Mouse (Mus musculus) limb, embryonic 10.5 days (tissue): ENCODE data around the gene Slc27a1. TPM values are rescaled to one million over a fixed set of nuclear protein-coding genes. Genes with fewer than 3 reads are reported as not detected.

Experiments
- DNase-seq: peaks from one replicate; pipeline ENCODE4 v3.0.0-alpha.2; 2017; ENCODE audit warnings: low spot score
- H3K27ac ChIP-seq: fragments of 300-500 bp; sonication (generic); 2 replicates; pipeline ENCODE4 v1.5.1; 2016; ENCODE audit warnings: mild to moderate bottlenecking
- H3K27me3 ChIP-seq: fragments of 300-500 bp; sonication (generic); 2 replicates; pipeline ENCODE4 v1.6.1; 2016; ENCODE audit warnings: low read depth, mild to moderate bottlenecking; ENCODE audit not compliant: poor library complexity, severe bottlenecking
- H3K36me3 ChIP-seq: fragments of 300-500 bp; sonication (generic); 2 replicates; pipeline ENCODE4 v1.6.1; 2016; ENCODE audit warnings: mild to moderate bottlenecking, moderate library complexity
- H3K4me1 ChIP-seq: fragments of 300-500 bp; sonication (generic); 2 replicates; pipeline ENCODE4 v1.6.1; 2016
- H3K4me3 ChIP-seq: fragments of 300-500 bp; sonication (generic); 2 replicates; pipeline ENCODE4 v1.5.1; 2016; ENCODE audit warnings: mild to moderate bottlenecking, moderate library complexity
- H3K9me3 ChIP-seq: fragments of 300-500 bp; sonication (generic); replicated peaks from 2 replicates; pipeline ENCODE4 v1.6.1; 2016; ENCODE audit warnings: mild to moderate bottlenecking
- WGBS: fragments of 180-500 bp; shearing (Covaris S2); methylation state at CpG from one replicate; pipeline ENCODE4 v1.1.7; 2016; 5-methylcytosine and 5-hydroxymethylcytosine counted together
- polyA plus RNA-seq: library from polyadenylated mRNA; unstranded; fragments of >200 nt; fragmentation: Nextera tagmentation; extraction: Ambion mirVana; gene quantifications from 2 replicates; pipeline ENCODE4 v1.2.1, GENCODE M21; 2016

The Slc27a1 gene
- polyA plus RNA-seq, 1 experiment from 2014 or later, result 28.8 TPM

DNA sequence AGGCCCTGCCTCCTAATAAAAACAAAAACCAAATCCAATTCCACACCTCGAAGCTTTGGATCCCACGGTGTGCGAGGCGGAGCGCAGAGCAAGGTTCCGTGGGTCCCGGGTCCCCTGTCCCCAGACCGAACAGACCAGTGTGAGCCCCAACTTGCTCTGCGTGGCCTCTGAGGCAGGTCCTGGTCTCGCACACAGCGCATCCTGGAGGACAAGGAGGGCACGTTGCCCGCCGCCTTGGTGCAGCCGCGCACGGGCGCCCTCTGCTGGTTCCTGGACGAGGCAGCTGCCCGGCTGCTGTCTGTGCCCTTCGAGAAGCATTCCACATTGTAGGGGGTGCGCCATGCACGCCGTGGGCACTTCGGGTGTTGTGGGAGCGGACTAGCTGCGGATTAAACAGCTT, 27.2 kb downstream of the Slc27a1 start:
- peaks cover 25% of the 10 kb centered on the region for H3K27me3 ChIP-seq
- WGBS, result 11% methylated on average over 27 of the region's 27 CpGs
- 0 out of 2 replicates have a peak overlapping the region, but pooled peaks have one; percentile 2 for H3K4me3 ChIP-seq
- DNase-seq, result peak; percentile 93
- no peaks in the 10 kb centered on the region for H3K9me3 ChIP-seq
- peaks cover 40% of the 10 kb centered on the region for H3K4me1 ChIP-seq
- H3K36me3 ChIP-seq, result peaks cover 19% of the 10 kb centered on the region
- no peak overlapping the region for H3K27ac ChIP-seq

DNA sequence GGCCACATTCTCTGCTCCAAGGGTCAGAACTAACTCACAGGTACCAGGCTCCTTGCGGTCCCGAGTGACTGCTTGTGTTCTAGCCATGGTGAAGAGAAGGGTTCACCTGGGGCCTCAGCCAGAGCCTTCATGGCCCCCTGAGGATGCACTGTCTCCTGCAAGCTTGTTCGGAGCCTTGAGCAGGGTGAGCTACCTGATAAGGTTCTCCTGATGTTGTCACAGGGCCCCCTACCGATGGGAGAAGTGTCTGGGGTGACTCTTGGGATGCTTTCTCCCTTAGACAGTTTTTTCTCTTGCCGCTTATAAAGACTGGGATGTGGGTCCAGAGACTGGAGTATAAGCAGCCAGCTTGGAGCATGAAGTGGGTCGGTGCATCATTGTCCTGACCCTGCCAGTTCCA, 27.7 kb downstream of the Slc27a1 start:
- Histone ChIP-seq H3K4me3 (0 out of 2 replicates have a peak overlapping the region, but pooled peaks have one; percentile 2), H3K4me1 (peaks cover 35% of the 10 kb centered on the region), H3K9me3 (no peaks in the 10 kb centered on the region), H3K27me3 (peaks cover 26% of the 10 kb centered on the region), H3K36me3 (peaks cover 19% of the 10 kb centered on the region), H3K27ac (no peak overlapping the region)
- WGBS, result 60% methylated on average over 6 of the region's 6 CpGs
- DNase-seq, result no peak

DNA sequence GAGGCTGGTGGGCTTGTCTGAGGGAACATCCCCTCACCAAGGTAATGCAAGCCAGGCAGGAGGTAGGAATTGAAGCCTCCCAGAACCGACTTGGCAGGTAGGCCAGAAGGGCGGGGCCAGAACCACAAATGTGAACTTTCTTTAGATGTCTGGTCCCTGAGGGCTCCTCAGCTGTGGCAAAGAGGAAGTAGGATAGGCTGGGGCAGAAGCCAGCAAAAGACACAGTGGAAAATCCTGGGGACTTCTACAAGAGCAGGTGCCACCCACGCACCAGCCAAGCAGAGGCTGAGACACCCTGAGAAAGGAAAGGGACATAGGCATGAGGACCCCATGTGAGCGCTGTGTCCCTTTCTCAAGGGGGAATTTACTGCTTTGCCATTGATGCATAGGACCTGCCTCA, 28.1 kb downstream of the Slc27a1 start:
- no peaks in the 10 kb centered on the region for H3K9me3 ChIP-seq
- no peak for DNase-seq
- H3K4me1 ChIP-seq, result peaks cover 32% of the 10 kb centered on the region
- no peak overlapping the region for H3K4me3 ChIP-seq
- 81% methylated on average over 4 of the region's 4 CpGs for WGBS
- H3K36me3 ChIP-seq, result peaks cover 19% of the 10 kb centered on the region
- H3K27me3 ChIP-seq, result peaks cover 30% of the 10 kb centered on the region
- H3K27ac ChIP-seq, result no peak overlapping the region

DNA sequence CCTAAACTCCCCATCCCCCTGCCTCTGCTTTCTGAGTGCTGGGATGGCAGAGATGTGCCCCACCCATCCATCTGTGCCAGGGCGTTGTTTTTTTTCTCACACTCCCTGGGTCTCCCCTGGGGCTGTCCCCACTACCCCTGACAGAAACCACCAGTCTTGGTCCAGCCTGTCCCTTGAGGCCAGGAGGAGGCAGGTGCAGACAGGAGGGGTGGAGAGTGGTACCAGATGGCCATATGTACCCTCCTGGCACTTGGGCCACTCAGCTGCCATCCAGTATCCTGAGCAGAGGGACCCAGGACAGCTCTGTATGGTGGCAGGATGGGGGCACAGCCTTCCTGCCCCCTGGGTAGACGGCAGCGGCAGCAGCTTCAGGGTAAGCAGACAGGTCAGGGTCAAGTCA, 28.8 kb downstream of the Slc27a1 start, which contains the start of gene Fam129c:
Gene Fam129c (plus strand): TSS at position 198 of the 400 bp plus-strand sequence.
- H3K4me1 ChIP-seq, result peaks cover 33% of the 10 kb centered on the region
- WGBS, result 93% methylated on average over 3 of the region's 3 CpGs
- H3K36me3 ChIP-seq, result peaks cover 19% of the 10 kb centered on the region
- no peaks in the 10 kb centered on the region for H3K9me3 ChIP-seq
- H3K4me3 ChIP-seq, result no peak within 1 kb of the TSS
- no peak within 1 kb of the TSS for H3K27ac ChIP-seq
- no peak for DNase-seq
- H3K27me3 ChIP-seq, result peaks cover 36% of the 10 kb centered on the region

DNA sequence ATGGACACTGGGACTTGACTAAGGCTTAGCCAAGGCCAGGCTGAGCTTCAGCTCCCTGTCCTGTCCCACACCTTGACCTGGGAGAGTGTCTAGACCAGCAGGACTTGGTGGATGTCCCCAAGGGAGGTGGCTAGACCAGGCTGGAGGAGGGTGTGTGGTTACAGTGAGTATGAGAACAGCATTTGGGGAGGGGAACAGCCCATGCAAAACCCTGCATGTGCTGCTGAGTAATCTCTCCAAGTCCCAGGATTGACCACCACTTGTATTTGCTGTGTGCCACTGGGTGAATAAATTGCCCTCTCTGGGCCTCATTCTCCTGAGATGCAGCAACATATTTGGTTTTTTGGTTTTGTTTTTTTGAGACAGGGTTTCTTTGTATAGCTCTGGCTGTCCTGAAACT, 29.7 kb downstream of the Slc27a1 start:
- H3K9me3 ChIP-seq, result no peaks in the 10 kb centered on the region
- no peak overlapping the region for H3K27ac ChIP-seq
- DNase-seq, result no peak
- H3K27me3 ChIP-seq, result peaks cover 46% of the 10 kb centered on the region
- H3K36me3 ChIP-seq, result peaks cover 19% of the 10 kb centered on the region
- peaks cover 33% of the 10 kb centered on the region for H3K4me1 ChIP-seq
- no peak overlapping the region for H3K4me3 ChIP-seq

DNA sequence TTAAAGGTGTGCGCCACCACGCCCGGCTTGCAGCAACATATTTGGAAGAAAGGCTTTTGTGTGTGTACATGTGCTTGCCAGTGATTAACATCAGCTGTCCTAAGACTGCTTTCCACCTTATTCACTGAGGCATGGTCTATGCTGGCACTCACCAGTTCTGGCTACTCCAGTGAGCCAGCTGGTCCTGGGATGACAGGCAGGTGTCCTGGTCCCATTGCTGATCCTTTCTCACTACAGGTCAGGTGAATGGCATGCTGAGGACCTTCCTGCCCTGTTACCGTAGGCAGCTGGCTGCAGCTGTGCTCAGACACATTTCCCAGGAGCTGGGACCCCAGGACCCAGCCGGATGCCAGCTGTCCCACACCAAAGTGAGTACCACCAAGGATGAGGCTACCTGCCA, 30.2 kb downstream of the Slc27a1 start:
- Histone ChIP-seq H3K4me1 (peaks cover 34% of the 10 kb centered on the region), H3K27me3 (peaks cover 50% of the 10 kb centered on the region), H3K4me3 (no peak overlapping the region), H3K27ac (no peak overlapping the region), H3K9me3 (no peaks in the 10 kb centered on the region), H3K36me3 (peaks cover 17% of the 10 kb centered on the region)
- DNase-seq, result no peak
- WGBS, result 92% methylated on average over 5 of the region's 5 CpGs

DNA sequence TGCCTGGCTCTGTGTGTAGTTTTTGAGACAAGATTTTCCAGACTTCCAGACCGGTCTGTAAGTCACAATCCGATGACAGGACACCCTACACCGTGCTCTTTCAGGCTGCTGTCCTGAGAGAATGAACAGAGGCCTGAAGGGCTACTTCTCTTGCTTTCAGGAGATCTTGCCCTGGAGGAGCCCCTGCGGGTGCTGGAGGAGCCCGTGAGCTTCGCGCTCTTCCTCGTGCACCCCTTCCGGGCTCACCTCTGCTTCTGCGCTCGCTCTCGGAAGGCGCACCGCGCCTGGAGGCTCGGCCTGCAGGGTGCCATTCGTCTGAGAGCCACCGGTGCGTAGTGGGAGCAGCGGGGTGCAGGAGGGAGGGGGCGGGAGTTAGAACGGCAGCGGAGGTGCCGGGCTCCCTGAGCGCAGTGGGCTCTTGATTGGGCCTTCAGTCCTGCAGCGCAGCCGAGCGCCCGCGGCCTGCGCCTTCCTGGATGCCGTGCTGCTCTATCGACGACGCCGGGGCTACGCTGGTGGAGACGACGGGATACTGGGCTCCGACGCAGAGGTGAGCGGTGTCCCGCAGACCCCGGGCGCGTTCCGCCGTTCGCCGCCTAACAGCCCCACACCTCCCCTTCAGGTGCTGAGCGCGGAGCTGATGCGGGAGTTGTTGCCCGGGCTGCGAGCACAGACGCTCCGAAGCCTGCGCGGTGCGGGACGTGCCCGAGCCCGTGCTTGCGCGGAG, 33.4 kb downstream of the Slc27a1 start:
- peak; percentile 62 for DNase-seq
- Histone ChIP-seq H3K9me3 (no peaks in the 10 kb centered on the region), H3K4me3 (peak overlapping the region; percentile 50), H3K36me3 (0 out of 2 replicates have a peak, but pooled peaks cover 3% of the 10 kb centered on the region), H3K4me1 (peaks cover 23% of the 10 kb centered on the region), H3K27ac (peak overlapping the region; percentile 73), H3K27me3 (peaks cover 64% of the 10 kb centered on the region)
- WGBS, result 4% methylated on average over 65 of the region's 65 CpGs

DNA sequence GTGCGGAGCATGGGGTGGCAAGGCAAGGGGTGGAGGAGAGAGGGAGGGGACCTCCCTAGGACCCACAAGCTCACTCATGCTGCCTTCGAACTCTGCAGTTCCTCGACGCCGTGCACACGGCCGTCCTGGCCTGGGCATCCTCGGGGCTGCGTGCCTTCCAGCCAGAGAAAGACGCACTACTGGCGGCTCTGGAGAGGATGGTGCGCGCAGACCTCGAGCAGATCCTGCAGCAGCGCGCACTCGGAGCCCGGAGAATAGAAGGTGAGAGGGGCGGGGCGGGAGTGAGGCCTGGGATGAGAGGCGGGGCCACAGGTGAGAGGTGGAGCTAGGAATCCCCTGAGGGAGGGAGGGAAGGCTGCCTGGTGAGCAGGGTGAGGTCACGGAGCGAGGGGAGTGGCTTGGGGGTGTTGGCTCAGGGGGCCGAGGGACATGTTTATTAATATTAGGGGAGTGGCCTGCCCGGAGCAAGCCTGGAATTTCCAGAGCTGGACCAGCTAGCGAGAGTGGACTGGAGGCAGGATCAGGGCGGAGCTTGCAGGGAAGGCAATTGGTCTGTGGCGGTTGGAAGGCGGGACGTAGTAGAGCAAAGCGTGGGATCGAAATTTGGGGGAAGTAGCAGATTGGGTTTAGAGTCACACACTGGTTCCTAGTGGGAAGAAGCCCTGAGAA, 34.1 kb downstream of the Slc27a1 start:
- H3K27me3 ChIP-seq, result peaks cover 64% of the 10 kb centered on the region
- peak; percentile 84 for DNase-seq
- peak overlapping the region; percentile 50 for H3K4me3 ChIP-seq
- peaks cover 23% of the 10 kb centered on the region for H3K4me1 ChIP-seq
- H3K27ac ChIP-seq, result peak overlapping the region; percentile 73
- no peaks in the 10 kb centered on the region for H3K9me3 ChIP-seq
- 0 out of 2 replicates have a peak, but pooled peaks cover 3% of the 10 kb centered on the region for H3K36me3 ChIP-seq
- under 1% methylated on average over 32 of the region's 32 CpGs for WGBS

DNA sequence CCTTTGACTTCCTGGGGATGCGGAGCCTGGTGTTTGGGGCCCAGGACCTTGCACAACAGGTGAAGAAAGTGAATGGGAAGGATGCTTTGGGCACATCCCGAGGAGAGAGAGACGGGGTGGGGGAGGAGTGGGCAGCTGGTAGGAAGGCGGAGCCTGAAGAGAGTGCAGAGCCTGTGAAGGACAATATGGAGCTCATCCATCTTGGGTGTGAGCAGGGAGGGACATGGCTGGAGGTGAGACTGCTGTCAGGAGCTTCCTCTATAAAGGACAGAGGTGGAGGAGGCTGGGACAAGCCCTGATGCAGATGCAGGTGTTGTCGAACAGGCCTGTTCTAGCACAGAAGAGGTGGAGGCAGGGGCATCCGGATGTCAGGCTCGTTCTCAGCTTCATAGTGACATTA, 35.3 kb downstream of the Slc27a1 start:
- H3K36me3 ChIP-seq, result 0 out of 2 replicates have a peak, but pooled peaks cover 3% of the 10 kb centered on the region
- no peak overlapping the region for H3K4me3 ChIP-seq
- 52% methylated on average over 7 of the region's 7 CpGs for WGBS
- peaks cover 62% of the 10 kb centered on the region for H3K27me3 ChIP-seq
- H3K4me1 ChIP-seq, result peaks cover 23% of the 10 kb centered on the region
- H3K27ac ChIP-seq, result no peak overlapping the region
- no peaks in the 10 kb centered on the region for H3K9me3 ChIP-seq
- no peak for DNase-seq

DNA sequence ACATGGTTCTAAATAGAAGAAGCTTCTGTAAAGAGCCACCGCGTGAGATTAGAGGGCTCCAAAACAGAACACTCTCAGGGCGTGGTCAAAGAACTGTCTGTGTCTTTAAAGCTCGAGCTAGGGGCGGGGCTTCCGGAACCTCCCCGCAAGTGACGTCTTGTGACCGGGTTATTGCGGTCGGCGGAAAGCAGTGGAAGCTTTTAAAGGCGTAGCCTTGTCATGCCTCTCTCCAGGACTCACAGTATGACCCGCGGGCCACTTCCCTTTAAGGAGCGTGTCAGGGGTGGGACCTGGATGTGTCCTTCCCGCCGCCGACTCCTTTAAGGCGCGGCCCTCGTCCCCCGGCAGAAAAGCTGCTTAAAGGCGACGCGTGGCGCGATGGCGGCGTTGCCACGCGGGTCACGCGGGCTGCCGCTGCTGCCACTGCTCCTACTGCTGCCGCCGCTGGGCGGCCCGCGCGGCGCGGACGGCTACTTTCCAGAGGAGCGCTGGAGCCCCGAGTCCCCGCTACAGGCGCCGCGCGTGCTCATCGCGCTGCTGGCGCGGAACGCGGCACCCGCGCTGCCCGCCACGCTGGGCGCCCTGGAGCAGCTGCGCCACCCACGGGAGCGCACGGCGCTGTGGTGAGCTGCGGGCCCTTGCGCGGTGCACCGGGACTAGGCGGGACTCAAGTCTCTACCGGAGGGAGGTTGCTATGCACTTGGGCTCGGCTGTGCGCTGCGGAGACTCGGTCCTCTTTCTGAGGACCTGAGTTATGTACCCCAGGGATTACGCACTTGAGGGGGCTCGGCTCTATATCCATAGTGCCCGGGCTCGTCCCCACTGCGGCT, 42.4 kb downstream of the Slc27a1 start, which contains the start of gene Colgalt1:
Gene Colgalt1 (plus strand): TSS at position 177 of the 830 bp plus-strand sequence.
- Histone ChIP-seq H3K36me3 (peaks cover 35% of the 10 kb centered on the region), H3K27ac (peak within 1 kb of the TSS; percentile 93), H3K27me3 (no peaks in the 10 kb centered on the region), H3K4me3 (peak within 1 kb of the TSS; percentile 97), H3K9me3 (no peaks in the 10 kb centered on the region), H3K4me1 (peaks cover 23% of the 10 kb centered on the region)
- peak; percentile 95 for DNase-seq
- WGBS, result under 1% methylated on average over 81 of the region's 82 CpGs

DNA sequence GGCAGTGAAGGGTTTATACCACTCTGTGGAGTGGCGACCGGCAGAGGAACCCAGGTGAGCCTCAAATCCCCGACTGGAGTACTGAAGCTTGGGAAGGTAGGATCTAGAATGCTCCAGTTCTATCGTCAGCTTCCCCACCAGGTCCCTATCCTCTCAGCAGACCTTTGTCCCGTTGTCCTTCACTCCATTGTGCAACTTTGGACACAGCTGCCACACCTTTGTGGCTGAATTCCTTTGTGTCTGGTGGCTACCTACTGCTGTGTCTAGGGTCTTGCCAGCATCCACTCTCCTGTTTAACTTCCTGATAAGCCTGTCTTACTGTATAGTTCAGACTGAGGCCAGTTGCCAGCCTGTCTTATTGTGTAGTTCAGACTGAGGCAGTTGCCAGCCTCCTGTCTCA, 43.5 kb downstream of the Slc27a1 start:
- Histone ChIP-seq H3K27ac (no peak overlapping the region; the same call in 1 of the 2 replicates), H3K4me3 (peak overlapping the region; percentile 97), H3K9me3 (no peaks in the 10 kb centered on the region), H3K36me3 (peaks cover 46% of the 10 kb centered on the region), H3K4me1 (peaks cover 23% of the 10 kb centered on the region), H3K27me3 (no peaks in the 10 kb centered on the region)
- WGBS, result 63% methylated on average over 5 of the region's 5 CpGs
- DNase-seq, result no peak

DNA sequence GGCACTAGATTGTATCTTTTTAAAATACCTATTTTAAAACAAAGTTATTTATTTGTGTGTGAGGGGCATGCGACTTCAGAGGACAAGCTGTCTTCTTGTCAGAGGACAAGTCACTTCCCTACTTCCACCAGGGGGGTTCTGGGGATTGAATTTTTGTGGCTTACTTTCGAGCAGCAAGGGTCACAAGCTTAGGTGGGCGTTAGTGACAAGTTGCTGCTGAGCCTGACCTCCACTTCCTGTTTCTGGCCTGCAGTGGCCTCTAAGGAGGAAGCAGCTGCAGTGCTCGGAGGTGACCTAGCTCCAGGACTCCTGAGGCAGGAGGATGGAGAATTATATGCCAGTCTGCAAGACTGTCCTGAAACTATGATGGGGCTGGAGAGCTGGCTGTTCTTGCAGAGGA, 44.7 kb downstream of the Slc27a1 start:
- 46% methylated on average over 4 of the region's 4 CpGs for WGBS

More for the DNA sequence above, 44.7 kb downstream of the Slc27a1 start:
- no peaks in the 10 kb centered on the region for H3K9me3 ChIP-seq
- peaks cover 59% of the 10 kb centered on the region for H3K36me3 ChIP-seq
- H3K4me3 ChIP-seq, result no peak overlapping the region; the same call in 1 of the 2 replicates
- H3K4me1 ChIP-seq, result peaks cover 23% of the 10 kb centered on the region
- no peaks in the 10 kb centered on the region for H3K27me3 ChIP-seq
- H3K27ac ChIP-seq, result no peak overlapping the region
- DNase-seq, result no peak
